Mouse (Mus musculus) liver, postnatal 0 days (tissue): ENCODE measurements around the gene Olfr855.

Experiments
- CTCF ChIP-seq: sonication (generic); IDR thresholded peaks from 2 replicates; pipeline ENCODE4 v1.5.1; 2016; ENCODE audit warnings: antibody characterized with exemption, low read depth
- EP300 ChIP-seq: IDR thresholded peaks from 2 replicates; pipeline ENCODE4 v1.6.1; 2016; ENCODE audit warnings: antibody characterized with exemption, low read depth, mild to moderate bottlenecking

- no peak for TF ChIP-seq CTCF
- no peak for TF ChIP-seq EP300
Observed at GRCm38 (mm10) chr9:19629574-19629973, 47.2 kb downstream of the Olfr855 start.
